Mouse (Mus musculus): Measurements from ENCODE around the gene Lmtk2. TPM values are rescaled to one million over a fixed set of nuclear protein-coding genes. Genes with fewer than 3 reads are reported as not detected.

Lmtk2 gene
- total RNA-seq (2015; ENCODE audit: low replicate concordance) (17.3 and 23.9 TPM in 2 replicates), total RNA-seq (2017; ENCODE audit: low replicate concordance) (23.1 and 25.4 TPM in 2 replicates)

DNA sequence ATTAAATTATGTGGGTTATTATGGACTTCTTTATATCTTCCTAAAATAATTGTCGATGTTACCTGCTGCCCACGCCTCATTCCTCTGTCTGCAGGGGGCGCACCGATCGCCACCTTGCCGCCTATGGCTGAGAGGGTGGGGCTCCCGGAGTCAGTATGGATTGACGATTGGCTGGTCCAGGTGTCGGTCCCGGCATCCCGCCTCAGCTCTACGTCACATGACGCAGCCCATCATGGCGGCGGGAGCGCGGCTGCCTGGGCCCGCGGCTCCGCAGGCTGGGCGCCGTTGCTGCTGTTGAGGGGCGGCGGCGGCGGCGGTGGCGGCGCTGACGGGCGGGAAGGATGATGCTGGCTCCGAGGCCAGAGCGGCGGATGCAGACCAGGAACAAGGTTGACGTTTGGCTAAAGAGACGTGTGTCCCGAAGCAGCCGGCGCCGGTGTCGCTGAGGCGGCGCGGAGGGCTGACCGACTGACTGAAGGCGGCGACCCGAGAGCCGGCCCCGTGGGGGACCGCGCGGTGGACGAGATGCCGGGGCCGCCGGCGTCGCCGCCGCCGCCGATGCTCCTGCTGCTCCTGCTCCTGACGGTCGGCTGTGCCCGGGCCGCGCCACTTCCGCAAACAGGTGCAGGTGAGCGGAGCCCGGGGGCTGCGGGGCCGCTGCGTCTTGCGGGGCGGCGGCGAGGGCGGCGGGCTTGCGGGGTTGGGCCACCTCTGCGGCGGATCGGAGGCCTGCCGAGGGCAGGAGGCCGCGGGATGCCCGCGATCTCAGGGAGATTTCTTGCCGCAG, at the start of gene Lmtk2:
TSS of gene Lmtk2 (plus strand) at position 288 of the 787 bp plus-strand sequence.
- ATAC-seq (replicated peaks; ENCODE audit: low FRiP score, poor library complexity, severe bottlenecking), result peak; percentile 99

DNA sequence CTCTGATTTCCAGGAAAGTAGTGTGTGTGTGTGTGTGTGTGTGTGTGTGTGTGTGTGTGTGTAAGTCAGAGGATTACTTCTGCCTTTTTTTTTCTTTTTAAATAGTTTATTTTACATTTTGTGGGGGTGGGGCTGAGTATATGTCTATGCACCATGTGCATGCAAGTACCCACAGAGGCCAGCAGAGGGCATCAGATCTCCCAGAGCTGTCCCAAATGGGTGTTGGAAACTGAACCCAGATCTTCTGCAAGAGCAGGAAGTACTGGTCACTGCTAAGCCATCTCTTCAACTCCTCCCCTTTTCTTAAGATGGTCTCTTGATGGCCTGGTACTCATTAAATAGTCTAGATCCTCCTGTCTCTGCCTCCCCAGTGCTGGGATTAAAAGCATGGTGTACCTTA, 49.0 kb upstream of the Lmtk2 start:
- ATAC-seq (replicated peaks; ENCODE audit: low FRiP score, poor library complexity, severe bottlenecking), result peak; percentile 73

DNA sequence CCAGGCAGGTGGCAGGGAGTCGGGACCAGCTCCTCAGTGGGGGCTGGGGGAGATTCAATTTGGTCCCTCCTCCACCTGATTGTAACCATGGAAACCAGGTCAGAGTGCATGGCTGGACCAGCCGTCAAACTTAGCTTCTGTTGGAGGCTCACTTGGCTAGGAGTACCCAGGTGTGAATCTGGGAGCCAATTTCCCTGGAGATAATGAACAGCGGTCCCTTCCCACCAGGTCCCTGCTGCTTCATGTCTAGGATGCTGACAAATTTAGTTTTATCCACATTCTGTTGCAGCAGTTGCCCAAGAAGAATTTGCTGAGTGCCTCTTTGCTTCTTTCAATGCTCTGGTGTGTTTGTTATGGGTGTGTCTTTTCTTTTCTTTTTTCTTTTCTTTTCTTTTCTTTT, 46.8 kb upstream of the Lmtk2 start:
- no peak for ATAC-seq (replicated peaks; ENCODE audit: low FRiP score, poor library complexity, severe bottlenecking)

DNA sequence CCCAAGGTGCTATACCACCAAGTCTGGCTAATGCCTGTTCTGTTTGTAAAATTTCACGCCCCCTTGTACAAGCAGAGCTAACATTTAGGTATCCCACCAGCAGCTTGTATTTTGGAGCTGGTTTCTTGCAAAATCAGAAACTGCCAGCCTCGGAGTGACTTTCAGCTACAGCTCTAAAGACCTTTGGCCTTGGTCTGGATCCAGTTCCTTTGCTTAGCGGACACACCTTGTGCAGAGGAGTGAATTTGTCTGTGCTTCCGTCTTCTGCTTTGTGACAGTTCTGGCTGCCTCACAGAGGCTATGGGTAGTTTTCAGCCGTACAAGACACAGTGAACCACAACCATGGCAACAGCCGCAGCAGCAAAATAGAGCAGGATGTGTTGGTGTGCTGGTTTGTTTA, 45.9 kb upstream of the Lmtk2 start:
- no peak for ATAC-seq (replicated peaks; ENCODE audit: low FRiP score, poor library complexity, severe bottlenecking)

DNA sequence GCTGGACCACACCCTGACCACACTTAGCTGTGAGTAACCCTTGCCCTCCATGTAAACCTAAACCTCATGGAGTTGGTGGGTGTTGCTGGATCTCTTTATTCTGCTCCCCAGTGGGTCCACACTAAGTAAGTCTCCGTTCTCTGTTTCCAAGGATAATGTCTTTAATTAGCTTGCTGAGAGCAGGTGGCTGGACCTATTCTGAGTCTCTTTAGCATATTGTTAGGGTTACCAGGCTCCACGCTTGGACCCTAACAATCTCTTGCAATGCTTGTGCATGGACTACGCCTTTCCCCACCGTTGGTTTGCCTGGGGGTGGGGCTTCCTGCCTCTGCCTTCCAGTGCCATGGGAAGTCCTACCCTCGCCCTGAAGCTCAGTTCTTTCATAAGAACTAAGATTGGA, 36.1 kb upstream of the Lmtk2 start:
- no peak for ATAC-seq (replicated peaks; ENCODE audit: low FRiP score, poor library complexity, severe bottlenecking)

DNA sequence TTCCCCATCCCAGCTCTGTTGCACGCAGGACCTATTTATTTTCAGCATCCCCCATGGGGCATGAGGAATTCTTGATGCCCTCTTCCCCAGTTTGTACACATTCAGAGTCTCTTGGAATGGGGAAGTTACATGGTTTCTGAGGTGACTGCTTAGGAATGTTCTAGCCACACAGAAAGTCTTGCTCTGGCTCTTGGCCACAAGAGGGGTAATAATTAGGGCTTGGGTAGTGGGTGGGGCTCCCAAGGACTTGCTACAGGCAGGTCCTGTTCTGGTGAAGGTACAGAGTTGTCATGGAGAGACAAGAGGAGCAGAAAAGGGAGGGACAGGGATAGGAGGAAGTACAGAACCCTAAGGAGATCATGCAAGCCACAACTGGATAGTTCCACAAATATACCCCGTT, 34.2 kb upstream of the Lmtk2 start:
- no peak for ATAC-seq (replicated peaks; ENCODE audit: low FRiP score, poor library complexity, severe bottlenecking)

DNA sequence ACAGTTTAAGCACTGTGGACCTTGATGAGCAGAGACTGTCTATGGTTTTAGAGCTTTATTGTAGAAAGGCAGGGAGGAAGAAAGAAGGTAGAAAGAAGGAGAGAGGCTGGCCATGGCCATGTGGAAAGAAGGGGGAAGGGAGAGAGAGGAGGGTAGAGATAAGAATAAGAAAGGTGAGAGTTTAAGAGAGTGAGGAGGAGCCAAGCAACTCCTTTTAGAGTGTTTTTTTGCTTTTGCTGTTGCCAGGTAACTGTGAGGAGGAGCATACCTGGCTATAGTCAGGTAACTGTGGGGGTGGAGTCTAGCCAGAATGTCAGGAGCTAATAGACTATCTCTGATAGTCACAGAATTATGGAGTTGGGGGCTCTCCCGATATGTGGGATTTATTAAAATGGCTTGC, 30.2 kb upstream of the Lmtk2 start:
- no peak for ATAC-seq (replicated peaks; ENCODE audit: low FRiP score, poor library complexity, severe bottlenecking)

DNA sequence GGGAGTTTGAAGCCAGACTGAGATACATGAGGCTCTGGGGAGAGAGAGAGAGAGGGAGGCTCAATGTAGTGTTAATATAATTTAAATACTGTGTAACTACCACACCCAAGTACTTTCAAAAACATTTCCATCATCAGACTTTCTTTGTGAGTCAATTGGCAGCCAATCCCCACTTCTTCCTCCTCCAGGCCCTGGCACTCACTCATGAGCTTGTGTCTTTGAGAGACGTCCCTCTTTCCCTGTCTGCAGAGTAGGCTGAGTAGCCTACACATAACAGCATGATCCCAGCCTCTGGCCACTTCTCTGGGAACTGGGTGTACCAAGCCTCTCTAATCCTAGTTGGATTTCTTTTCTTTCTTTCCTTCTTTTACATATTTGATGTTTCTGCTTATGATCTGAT, 29.0 kb upstream of the Lmtk2 start:
- no peak for ATAC-seq (replicated peaks; ENCODE audit: low FRiP score, poor library complexity, severe bottlenecking)

DNA sequence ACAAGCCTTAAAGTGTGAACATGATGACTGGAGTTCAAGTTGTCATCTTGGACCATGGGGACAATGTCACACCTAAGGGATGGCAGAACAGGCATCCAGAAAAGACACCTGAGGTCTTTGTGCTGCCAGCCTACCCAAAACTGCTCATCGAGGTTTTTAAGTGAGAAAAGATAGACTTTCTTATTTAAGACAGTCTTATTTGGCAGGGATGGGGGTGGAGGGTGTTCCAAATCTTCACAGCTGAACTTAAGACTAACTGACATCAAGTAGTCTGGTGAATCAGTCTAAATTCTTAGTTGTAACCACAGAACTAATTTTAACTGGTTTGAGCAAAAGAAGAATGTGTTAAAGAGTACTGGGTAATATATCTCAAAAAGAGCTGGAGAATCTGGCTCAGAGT, 22.7 kb upstream of the Lmtk2 start:
- no peak for ATAC-seq (replicated peaks; ENCODE audit: low FRiP score, poor library complexity, severe bottlenecking)

DNA sequence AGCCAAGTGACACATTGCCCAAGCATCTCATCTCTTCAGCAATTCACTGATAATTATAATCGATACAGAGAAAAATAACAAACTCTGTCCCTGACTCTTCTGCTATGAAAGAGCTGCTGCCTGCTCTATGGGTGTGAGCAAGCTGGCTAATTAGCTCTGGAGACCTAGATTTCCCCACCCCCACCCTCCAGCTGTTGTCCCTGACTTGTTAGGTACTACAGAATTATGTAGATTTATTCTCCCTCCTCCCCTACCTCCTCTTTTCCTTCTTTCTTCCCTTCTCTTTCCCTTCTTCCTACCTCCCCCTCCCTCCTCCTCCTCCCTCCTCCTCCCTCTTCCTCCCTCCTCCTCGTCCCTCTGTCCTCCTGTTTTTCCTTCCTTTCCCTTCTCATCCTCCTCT, 19.4 kb upstream of the Lmtk2 start:
- no peak for ATAC-seq (replicated peaks; ENCODE audit: low FRiP score, poor library complexity, severe bottlenecking)

DNA sequence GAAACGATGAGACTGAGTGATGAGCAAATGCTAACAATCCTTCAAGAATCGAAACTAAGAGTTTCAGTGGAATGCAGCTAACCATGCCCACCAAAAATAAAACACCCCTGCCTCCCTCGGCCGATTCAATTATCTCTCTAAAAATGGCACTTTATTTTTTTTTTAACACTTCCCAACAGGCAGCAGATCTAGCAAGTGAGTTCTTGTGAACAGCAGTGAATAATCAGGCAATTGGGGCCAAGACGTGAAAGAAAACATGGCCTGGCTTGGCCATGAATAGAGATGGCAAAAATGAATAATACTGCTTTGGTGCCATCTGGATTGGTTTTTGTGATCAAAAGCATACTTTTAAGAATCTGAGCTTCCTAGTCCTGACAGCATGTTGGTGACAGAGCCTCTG, 18.2 kb upstream of the Lmtk2 start:
- no peak for ATAC-seq (replicated peaks; ENCODE audit: low FRiP score, poor library complexity, severe bottlenecking)

DNA sequence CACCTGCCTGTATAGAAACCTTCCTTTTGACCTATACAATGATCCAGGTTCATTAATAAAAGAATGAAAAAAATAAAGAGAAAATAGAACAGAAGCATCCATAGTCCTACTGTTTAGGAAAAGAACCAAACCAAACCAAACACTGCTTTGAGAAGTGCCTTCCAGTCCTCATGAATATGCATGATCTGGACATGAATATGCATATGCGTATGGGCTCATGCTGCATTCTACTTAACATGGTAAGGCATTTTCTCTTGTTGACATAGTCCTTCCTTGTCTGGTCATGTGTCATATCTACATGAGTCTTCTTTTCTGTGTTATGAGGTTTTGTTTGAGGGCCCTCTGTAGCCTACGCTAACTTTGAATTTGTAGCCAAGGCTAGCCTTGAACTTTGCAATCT, 16.7 kb upstream of the Lmtk2 start:
- ATAC-seq (replicated peaks; ENCODE audit: low FRiP score, poor library complexity, severe bottlenecking), result no peak

DNA sequence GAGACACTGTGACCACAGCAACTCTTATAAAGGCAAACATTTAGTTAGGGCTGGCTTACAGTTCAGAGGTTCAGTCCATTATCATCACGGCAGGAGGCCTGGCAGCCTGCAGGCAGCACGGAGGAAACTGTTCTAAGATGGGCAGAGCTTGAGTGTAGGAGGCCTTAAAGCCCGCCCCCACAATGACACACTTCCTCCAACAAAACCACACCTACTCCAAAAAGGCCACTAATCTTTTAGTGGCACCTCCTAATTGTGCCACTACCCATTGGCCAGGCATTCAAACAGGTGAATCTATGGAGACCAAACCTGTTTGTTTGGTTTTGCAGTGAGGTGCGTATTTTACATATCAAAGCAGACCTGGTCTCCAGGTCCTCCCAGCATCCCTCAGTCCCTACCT, 16.0 kb upstream of the Lmtk2 start:
- ATAC-seq (replicated peaks; ENCODE audit: low FRiP score, poor library complexity, severe bottlenecking), result no peak

DNA sequence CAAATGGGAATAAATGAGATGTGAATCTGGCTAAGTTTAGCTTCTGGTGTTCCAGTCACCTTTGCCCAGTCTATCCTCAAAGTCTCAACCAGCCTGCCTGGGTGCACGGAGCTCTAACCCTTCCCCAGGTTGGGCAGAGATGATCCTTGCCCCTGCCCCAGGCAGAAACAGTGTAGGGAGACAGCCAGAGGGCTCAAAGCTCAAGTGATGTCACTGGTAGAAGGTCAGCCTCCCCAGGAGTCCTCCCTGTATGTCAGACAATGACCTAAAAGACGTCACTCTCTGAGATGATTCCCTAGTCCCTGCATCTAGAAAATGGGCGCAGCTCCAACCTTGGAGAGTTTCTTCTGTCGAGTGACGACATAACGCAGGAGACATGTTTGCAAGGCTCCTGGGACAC, 14.5 kb upstream of the Lmtk2 start:
- no peak for ATAC-seq (replicated peaks; ENCODE audit: low FRiP score, poor library complexity, severe bottlenecking)

DNA sequence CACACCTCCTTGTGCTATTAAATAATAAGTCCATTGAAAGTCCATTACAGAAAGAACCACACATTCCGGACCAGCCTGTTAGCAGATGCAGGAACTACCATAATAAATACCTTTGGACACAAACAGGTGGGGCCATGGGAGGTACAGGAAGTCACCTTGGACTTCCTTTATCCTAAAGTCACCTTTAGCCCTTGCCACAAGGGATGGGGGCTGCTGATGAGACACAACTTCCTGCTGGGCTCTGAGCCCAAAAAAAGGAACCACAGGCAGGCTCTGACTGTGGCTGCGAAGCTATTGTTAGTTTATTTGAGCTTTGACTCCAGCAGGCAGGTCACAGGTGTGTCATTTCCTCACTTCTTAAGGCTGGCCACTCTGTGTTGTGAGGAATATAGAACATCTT, 13.7 kb upstream of the Lmtk2 start:
- ATAC-seq (replicated peaks; ENCODE audit: low FRiP score, poor library complexity, severe bottlenecking), result no peak

DNA sequence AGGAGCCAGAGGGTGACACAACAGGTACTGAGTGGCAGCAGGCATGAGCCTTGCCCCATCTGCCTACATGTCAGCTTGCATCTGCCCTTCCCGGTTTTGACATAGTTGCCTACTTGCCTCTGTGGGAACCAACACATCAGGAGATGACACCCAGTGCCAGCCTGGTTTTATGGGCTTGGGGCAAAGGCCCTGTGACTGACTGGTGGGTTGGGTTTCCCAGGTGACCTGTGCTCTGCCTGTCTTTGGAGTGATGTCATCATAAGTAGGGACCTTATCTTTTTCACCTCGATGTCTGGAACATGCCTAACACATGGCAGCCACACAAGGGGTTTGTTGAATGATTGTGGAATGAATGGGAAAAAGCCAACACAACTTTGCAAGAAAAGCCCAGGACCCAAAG, 11.9 kb upstream of the Lmtk2 start:
- ATAC-seq (replicated peaks; ENCODE audit: low FRiP score, poor library complexity, severe bottlenecking), result no peak

DNA sequence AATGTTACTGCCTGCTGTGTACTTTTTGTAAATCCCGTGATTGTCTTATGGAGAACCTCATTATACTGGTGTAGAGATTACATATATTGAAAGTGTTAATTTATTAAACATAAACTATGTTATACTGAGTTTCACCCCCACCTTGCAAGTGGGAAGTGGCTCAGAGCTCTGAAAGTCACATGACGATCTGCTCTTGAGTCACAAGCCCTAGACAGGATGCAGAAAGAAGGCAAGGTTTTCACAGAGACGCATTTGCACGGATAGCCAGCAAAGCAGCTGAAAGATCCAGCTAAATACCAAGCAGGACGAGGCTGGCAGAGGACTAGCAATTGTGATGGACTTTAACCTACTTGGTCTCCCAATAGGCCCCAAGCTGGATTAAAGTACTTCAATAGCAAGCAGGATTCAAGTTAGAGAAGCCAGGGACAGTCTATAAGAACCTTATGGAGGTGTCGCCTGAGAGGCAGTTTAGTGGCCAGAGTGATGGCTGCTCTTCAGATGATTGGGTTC, 4.7 kb upstream of the Lmtk2 start:
- no peak for ATAC-seq (replicated peaks; ENCODE audit: low FRiP score, poor library complexity, severe bottlenecking)

DNA sequence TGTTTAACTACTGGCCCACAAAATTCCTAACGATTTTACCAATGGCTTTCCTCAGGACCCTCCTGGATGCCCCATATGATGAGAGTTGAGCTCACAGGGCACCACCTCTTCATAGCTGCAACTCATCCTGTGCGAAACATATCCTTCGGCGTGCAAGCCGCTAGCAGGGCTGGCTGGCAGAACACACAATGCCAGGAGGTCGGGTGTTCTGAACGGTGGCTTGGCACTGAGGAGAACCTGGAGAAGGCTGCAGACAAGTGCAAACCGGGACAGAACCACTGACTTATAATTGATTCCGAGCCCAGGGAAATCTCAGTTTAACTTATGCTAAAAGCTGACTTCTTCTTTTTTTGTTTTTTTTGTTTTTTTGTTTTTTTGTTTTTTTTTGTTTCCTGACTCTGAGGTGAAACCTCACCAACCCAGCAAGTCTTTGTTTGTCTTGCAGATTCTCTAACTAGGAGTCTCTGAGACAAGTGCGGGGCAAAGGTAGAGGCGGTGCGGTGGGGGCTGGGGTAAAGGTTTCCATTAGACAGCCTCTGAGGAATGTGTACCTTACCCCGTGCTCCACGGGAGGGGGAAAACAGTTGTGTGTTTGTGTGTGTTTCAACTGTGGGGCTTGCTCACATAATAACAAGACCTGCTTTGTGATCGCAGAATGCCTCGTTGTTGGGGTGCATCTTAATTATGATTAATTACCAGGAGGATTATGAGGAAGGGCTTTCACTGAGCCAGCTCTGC, 2.2 kb upstream of the Lmtk2 start:
- no peak for ATAC-seq (replicated peaks; ENCODE audit: low FRiP score, poor library complexity, severe bottlenecking)

DNA sequence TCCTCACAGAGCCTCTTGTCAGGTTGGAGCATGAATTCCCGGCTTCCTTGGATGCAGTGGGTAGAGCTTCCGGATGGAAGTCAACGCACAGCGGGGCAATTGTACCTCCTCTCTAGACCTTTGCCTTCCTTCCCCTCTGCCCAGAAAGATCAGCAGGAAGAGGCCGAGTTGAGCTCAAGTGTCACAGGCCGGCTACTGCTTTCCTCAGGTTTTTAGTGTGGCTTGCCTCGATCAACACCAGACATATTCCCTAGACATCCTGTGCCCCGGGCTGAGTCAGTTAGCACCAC, 1.7 kb upstream of the Lmtk2 start:
- no peak for ATAC-seq (replicated peaks; ENCODE audit: low FRiP score, poor library complexity, severe bottlenecking)

DNA sequence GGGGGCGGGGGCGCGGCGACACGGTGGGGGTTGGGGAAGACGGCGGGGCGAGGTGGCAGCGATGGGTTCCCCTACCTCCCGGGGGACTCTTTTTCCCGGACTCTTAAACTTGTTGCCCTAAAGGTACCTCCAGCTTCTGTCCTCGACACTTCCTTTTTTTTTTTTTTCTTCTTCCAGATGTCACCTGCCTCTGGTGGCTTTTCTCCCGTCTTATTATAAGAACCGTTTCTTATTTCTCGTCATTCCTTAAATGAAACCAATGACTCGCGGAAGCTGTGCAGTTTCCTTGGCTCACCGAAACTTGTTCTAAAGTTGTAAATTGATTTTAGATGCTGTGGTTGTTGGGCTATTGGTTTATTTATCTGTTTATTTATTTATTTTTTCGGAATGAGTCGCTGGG, 712 bp downstream of the Lmtk2 start:
- ATAC-seq (replicated peaks; ENCODE audit: low FRiP score, poor library complexity, severe bottlenecking), result no peak

DNA sequence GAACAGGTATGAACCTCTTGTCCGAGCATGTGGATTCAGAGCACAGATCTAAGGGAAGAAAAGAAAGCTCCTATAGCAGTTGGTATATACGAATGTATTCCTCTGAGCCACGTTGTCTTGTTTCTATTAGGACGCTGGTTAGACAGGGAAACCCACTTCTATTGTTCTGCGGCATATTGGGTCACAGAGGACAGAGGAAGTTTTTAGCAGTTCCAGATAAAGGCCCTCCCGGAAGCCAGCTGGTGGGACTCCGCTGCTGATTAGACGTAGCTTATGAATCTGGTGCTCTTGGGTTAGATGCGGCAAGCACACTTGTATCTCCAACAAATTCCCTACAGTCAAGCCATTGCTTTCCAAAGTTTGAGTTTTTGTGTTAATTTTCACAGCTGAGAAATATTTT, 4.8 kb downstream of the Lmtk2 start:
- no peak for ATAC-seq (replicated peaks; ENCODE audit: low FRiP score, poor library complexity, severe bottlenecking)
